Mouse (Mus musculus): ENCODE results near the gene Fam118b. TPM values are rescaled to one million over a fixed set of nuclear protein-coding genes. Genes with fewer than 3 reads are reported as not detected.

Fam118b gene
- polyA plus RNA-seq, 1 experiment from 2014 or later, result 37.6 TPM

DNA sequence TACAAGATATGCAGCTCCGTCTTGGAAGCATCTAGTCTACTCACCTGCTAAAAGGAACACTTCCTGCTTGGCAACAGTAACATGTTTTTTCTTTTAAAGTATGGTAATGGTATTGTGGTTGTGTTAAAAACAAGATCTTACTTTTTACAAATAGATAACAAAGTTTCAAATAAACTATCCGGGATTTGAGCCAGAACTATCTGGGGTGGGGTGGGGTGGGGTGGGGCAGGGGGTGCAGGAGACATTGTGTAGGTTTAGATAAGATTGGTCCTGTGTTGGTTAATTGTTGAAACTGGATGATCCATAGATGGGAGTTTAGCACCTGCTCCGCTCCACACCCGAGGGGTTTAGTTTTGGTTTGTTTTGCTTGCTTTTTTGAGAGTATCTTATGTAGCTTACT is 5.2 kb downstream of the Fam118b start:
- no peaks in the 10 kb centered on the region for H3K27me3 ChIP-seq
- H3K9ac ChIP-seq, result no peak overlapping the region
- H3K9me3 ChIP-seq (replicated peaks), result no peaks in the 10 kb centered on the region
- WGBS, result 75% methylated on average over 4 of the region's 4 CpGs
- H3K4me3 ChIP-seq (replicated peaks), result no peak overlapping the region
- ATAC-seq (replicated peaks; ENCODE audit: low FRiP score), result no peak
- H3K4me2 ChIP-seq, result no peak overlapping the region
- no peak overlapping the region for H3K27ac ChIP-seq
- H3K36me3 ChIP-seq, result no peaks in the 10 kb centered on the region
- H3K4me1 ChIP-seq, result peaks cover 9% of the 10 kb centered on the region

DNA sequence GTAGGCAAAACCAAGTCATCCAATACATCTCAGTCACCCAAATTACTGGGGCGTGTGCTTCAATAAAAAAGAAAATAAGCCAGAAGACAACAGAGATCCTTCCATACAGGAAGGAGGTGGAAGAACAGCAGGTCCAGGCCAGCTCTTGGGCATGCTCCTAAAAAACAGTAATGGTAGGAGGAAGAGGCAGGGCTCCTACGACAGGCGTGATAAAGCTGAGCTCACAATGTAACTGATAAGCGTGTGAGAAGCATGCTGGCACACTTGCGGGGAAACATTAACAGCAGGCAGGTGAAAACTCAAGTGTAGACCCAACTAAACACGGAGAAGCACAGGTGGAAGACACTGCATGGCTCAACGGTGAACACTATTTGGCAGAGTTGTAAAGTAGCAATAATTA is 10.2 kb downstream of the Fam118b start:
- WGBS, result 91% methylated on average over 7 of the region's 7 CpGs
- ATAC-seq (replicated peaks; ENCODE audit: low FRiP score), result no peak
- Histone ChIP-seq H3K27me3 (no peaks in the 10 kb centered on the region), H3K4me1 (no peaks in the 10 kb centered on the region), H3K4me2 (no peak overlapping the region), H3K36me3 (no peaks in the 10 kb centered on the region), H3K9me3 (replicated peaks) (no peaks in the 10 kb centered on the region), H3K4me3 (replicated peaks) (no peak overlapping the region), H3K27ac (no peak overlapping the region), H3K9ac (no peak overlapping the region)

DNA sequence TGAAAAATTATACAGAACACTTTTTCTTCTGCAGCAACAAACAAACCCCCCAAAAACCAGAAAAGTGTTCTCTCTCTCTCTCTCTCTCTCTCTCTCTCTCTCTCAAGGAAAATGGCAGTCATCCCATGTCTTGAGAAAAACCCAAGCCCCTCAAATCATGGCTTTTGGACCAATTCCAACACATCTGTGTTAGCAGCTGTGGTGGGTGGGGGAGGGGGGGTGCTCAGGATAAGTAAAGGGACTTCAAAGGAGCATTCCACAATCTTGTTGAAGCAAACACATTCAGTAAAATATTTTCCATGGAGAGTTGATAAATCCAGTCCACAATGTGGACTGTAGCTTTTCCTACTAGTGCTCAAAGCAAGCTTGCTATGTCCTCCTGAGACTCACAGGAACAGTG is 18.1 kb downstream of the Fam118b start:
- no peaks in the 10 kb centered on the region for H3K36me3 ChIP-seq
- H3K4me1 ChIP-seq, result no peaks in the 10 kb centered on the region
- no peak overlapping the region for H3K27ac ChIP-seq
- H3K9ac ChIP-seq, result no peak overlapping the region
- ATAC-seq (replicated peaks; ENCODE audit: low FRiP score), result no peak
- no peak overlapping the region for H3K4me3 ChIP-seq (replicated peaks)
- no peaks in the 10 kb centered on the region for H3K9me3 ChIP-seq (replicated peaks)
- H3K4me2 ChIP-seq, result no peak overlapping the region
- H3K27me3 ChIP-seq, result no peaks in the 10 kb centered on the region

GRCm38 (mm10) chr9:35247405-35247804 is 20.2 kb downstream of the Fam118b start:
- H3K27me3 ChIP-seq, result no peaks in the 10 kb centered on the region
- ATAC-seq (replicated peaks; ENCODE audit: low FRiP score), result no peak
- 88% methylated on average over 2 of the region's 2 CpGs for WGBS
- no peaks in the 10 kb centered on the region for H3K36me3 ChIP-seq
- no peak overlapping the region for H3K9ac ChIP-seq
- no peak overlapping the region for H3K4me2 ChIP-seq
- no peaks in the 10 kb centered on the region for H3K9me3 ChIP-seq (replicated peaks)
- H3K4me3 ChIP-seq (replicated peaks), result no peak overlapping the region
- H3K4me1 ChIP-seq, result no peaks in the 10 kb centered on the region
- H3K27ac ChIP-seq, result no peak overlapping the region

DNA sequence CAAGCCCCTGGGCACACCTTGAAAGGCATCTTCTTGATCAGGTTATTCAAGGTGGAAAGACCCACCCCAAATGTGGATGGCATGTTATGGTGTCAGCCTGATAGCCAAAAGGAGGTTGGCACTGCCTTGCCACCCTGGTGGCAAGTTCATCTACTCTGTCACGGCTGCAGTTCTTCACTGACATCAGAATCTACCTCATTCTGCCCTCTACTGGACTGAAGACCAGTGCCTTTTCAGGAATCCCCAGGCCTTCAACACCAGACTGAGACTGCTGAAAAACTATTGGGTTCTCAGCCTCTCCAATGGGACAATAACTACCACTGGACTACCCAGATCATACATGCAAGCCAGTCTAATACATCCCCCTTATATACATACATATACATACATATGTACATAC is 27.9 kb downstream of the Fam118b start:
- WGBS, result 71% methylated on average over 1 of the region's 1 CpGs
- no peak overlapping the region for H3K4me2 ChIP-seq

DNA sequence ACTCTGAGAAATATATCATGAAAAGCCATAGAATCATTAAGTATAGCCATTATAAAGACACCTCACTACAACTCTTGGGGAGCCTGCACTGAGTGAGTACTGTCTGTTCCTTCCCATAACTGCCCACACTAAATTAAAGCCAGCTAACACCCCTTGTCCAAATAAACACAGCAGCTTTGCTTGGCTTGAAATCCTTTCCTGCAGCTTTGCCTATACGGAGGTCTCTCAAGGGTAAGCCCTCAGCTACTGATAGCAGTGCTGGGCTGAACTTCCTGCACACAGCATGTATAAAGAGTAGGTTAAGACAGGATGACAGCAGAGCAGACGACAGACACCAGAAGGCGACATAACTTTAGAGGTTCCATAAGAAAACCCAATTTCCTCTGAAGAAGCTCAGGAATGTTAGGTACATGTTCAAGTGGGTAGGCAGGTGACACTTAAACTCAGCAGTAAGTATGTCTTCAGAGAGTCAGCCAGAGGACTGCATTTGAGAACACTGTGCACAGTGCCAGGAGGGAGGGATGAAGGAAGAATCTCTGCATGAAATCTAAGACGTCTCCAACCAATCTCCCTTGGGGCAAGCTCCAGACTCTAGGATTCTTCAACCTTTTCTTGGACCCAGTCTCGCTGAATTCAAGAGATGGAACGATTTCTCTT is 28.6 kb downstream of the Fam118b start:
- H3K4me2 ChIP-seq, result no peak overlapping the region
- no peak overlapping the region for H3K27ac ChIP-seq
- no peaks in the 10 kb centered on the region for H3K4me1 ChIP-seq
- H3K9me3 ChIP-seq (replicated peaks), result no peaks in the 10 kb centered on the region
- H3K36me3 ChIP-seq, result peaks cover 12% of the 10 kb centered on the region
- no peak overlapping the region for H3K4me3 ChIP-seq (replicated peaks)
- H3K9ac ChIP-seq, result no peak overlapping the region
- no peak for ATAC-seq (replicated peaks; ENCODE audit: low FRiP score)
- 66% methylated on average over 6 of the region's 6 CpGs for WGBS
- H3K27me3 ChIP-seq, result no peaks in the 10 kb centered on the region

More for the DNA sequence above, 27.9 kb downstream of the Fam118b start:
- H3K9ac ChIP-seq, result no peak overlapping the region
- no peak overlapping the region for H3K27ac ChIP-seq
- ATAC-seq (replicated peaks; ENCODE audit: low FRiP score), result no peak
- no peak overlapping the region for H3K4me3 ChIP-seq (replicated peaks)
- no peaks in the 10 kb centered on the region for H3K9me3 ChIP-seq (replicated peaks)
- H3K36me3 ChIP-seq, result peaks cover 6% of the 10 kb centered on the region; the same call in 1 of the 2 replicates
- no peaks in the 10 kb centered on the region for H3K27me3 ChIP-seq
- H3K4me1 ChIP-seq, result no peaks in the 10 kb centered on the region

DNA sequence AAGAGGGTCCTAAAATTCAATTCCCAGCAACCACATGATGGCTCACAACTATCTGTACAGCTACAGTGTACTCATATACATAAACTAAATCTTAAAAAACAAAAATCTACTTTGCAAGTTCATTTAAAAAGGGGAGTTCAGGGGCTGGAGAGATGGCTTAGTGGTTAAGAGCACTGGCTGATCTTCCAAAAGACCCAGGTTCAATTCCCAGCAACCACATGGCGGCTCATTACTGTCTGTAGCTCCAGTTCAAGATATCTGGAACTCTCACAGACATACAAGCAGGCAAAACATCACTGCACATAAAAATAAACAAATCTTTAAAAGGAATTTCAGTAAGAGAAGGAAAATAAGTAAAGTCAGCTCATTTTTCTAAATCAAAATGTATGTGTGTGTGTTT is 29.2 kb downstream of the Fam118b start:
- Histone ChIP-seq H3K4me1 (no peaks in the 10 kb centered on the region), H3K36me3 (peaks cover 17% of the 10 kb centered on the region), H3K4me2 (no peak overlapping the region), H3K27ac (no peak overlapping the region), H3K4me3 (replicated peaks) (no peak overlapping the region), H3K9me3 (replicated peaks) (no peaks in the 10 kb centered on the region), H3K9ac (no peak overlapping the region), H3K27me3 (no peaks in the 10 kb centered on the region)
- 94% methylated on average over 1 of the region's 1 CpGs for WGBS
- no peak for ATAC-seq (replicated peaks; ENCODE audit: low FRiP score)

- no peak for ATAC-seq (replicated peaks; ENCODE audit: low FRiP score)
- no peak overlapping the region for H3K9ac ChIP-seq
- H3K27ac ChIP-seq, result no peak overlapping the region
- H3K27me3 ChIP-seq, result no peaks in the 10 kb centered on the region
- no peaks in the 10 kb centered on the region for H3K9me3 ChIP-seq (replicated peaks)
- WGBS, result 72% methylated on average over 3 of the region's 3 CpGs
- H3K4me2 ChIP-seq, result no peak overlapping the region
- H3K4me1 ChIP-seq, result no peaks in the 10 kb centered on the region
- H3K4me3 ChIP-seq (replicated peaks), result no peak overlapping the region
- peaks cover 28% of the 10 kb centered on the region for H3K36me3 ChIP-seq
These were observed 31.6 kb downstream of the Fam118b start for GRCm38 (mm10) chr9:35235996-35236395.

DNA sequence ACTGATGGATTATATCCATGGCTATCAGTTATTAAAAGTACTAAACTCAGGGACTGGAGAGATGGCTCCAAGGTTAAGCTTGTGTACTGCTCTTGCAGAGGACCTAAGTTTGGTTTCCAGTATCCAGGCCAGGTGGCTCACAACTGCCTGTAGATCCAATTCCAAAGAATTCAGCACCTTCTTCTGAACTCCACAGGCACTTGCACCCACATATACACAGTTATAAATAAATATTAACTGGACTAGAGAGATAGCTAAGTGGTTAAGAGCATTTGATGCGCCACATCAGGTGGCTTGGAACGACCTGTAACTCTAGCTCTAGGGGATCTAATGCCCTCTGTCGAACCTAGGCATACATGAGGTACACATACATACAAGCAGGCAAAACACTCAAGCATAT is 38.9 kb downstream of the Fam118b start:
- Histone ChIP-seq H3K9me3 (replicated peaks) (no peaks in the 10 kb centered on the region), H3K27me3 (no peaks in the 10 kb centered on the region), H3K4me3 (replicated peaks) (no peak overlapping the region), H3K4me1 (no peaks in the 10 kb centered on the region), H3K36me3 (peaks cover 32% of the 10 kb centered on the region), H3K27ac (no peak overlapping the region), H3K4me2 (no peak overlapping the region), H3K9ac (no peak overlapping the region)
- 90% methylated on average over 3 of the region's 3 CpGs for WGBS
- ATAC-seq (replicated peaks; ENCODE audit: low FRiP score), result no peak

DNA sequence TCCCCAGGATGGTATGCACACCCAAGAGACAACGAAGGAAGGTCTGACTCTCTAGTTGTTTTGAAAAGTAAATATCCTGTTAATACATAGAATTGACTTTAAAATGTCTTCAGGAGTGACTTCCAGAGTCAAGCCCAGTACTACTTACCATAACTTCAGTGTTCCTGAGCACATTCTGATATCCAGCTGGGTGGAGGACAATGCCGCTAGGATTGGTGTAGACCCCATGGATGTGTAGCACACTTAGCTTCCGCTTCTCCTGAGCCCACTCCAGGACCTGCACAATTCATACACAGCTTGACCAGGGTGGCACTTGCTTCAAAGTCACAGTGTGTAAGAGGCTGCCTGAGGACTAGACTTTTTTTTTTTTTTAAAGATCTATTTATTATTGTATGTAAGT is 44.1 kb downstream of the Fam118b start:
- H3K4me1 ChIP-seq, result no peaks in the 10 kb centered on the region
- no peaks in the 10 kb centered on the region for H3K9me3 ChIP-seq (replicated peaks)
- H3K4me3 ChIP-seq (replicated peaks), result no peak overlapping the region
- peaks cover 64% of the 10 kb centered on the region for H3K36me3 ChIP-seq
- H3K9ac ChIP-seq, result no peak overlapping the region
- no peaks in the 10 kb centered on the region for H3K27me3 ChIP-seq
- H3K27ac ChIP-seq, result no peak overlapping the region
- no peak overlapping the region for H3K4me2 ChIP-seq
- WGBS, result 97% methylated on average over 3 of the region's 3 CpGs
- ATAC-seq (replicated peaks; ENCODE audit: low FRiP score), result no peak

DNA sequence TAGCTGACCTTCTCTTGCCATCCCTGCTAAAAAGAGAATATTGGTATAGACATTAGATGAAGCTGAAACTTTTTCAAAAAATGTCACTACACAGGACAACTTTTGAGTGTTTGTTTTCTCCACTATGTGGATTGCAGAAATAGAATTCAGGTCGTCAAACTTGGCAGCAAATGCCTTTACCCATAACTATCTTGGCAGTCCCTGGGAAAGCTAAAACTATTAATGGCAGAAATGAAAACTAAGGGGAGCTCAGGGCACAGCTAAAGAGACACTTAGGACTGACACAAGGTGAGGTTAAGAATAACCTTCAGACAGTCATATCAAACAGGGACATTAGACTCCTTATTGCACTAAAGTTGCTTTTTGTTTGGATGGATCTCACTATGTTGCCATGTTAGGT is 49.6 kb downstream of the Fam118b start:
- WGBS, result 83% methylated on average over 1 of the region's 1 CpGs
- no peak overlapping the region for H3K9ac ChIP-seq
- no peaks in the 10 kb centered on the region for H3K4me1 ChIP-seq
- H3K4me3 ChIP-seq (replicated peaks), result no peak overlapping the region
- H3K9me3 ChIP-seq (replicated peaks), result no peaks in the 10 kb centered on the region
- H3K27me3 ChIP-seq, result no peaks in the 10 kb centered on the region
- H3K36me3 ChIP-seq, result peaks cover 94% of the 10 kb centered on the region
- no peak for ATAC-seq (replicated peaks; ENCODE audit: low FRiP score)
- no peak overlapping the region for H3K4me2 ChIP-seq
- H3K27ac ChIP-seq, result no peak overlapping the region

GRCm38 (mm10) chr9:35211573-35212511 is 55.8 kb downstream of the Fam118b start:
- peak overlapping the region; percentile 93 for H3K4me3 ChIP-seq (replicated peaks)
- H3K9me3 ChIP-seq (replicated peaks), result no peaks in the 10 kb centered on the region
- H3K4me2 ChIP-seq, result peak overlapping the region; percentile 79
- no peak; the same call in 1 of the 2 replicates for ATAC-seq (replicated peaks; ENCODE audit: low FRiP score)
- peak overlapping the region; percentile 82 for H3K27ac ChIP-seq
- H3K36me3 ChIP-seq, result peaks cover 69% of the 10 kb centered on the region
- H3K9ac ChIP-seq, result peak overlapping the region; percentile 85
- H3K4me1 ChIP-seq, result peaks cover 19% of the 10 kb centered on the region
- no peaks in the 10 kb centered on the region for H3K27me3 ChIP-seq
- WGBS, result 31% methylated on average over 26 of the region's 26 CpGs

All from kidney, embryonic 15.5 days (tissue).